Mouse (Mus musculus) ES-E14 (cell line): ENCODE data around the gene Lrmda.

Experiments used
- CHD2 ChIP-seq: IDR thresholded peaks from 2 replicates; pipeline ENCODE4 v1.6.1; 2014; ENCODE audit warnings: mild to moderate bottlenecking, low read depth, low read length, inconsistent platforms
- ZNF384 ChIP-seq: IDR thresholded peaks from 2 replicates; pipeline ENCODE4 v1.6.1; 2012; ENCODE audit warnings: low read depth, low read length, inconsistent platforms

- TF ChIP-seq CHD2 (no peak), ZNF384 (no peak)
These were observed 4.7 kb upstream of the Lrmda start for GRCm38 (mm10) chr14:22014781-22015180.
